Mouse (Mus musculus) embryonic facial prominence, embryonic 14.5 days (tissue): ENCODE results near the gene Gtpbp2. TPM values are rescaled to one million over a fixed set of nuclear protein-coding genes. Genes with fewer than 3 reads are reported as not detected.

Source experiments
- ATAC-seq: fragments of 200-750 bp; cut with Nextera tagmentation; 2 replicates; pipeline ENCODE4 v1.8.0; 2017; ENCODE audit warnings: low read depth, moderate number of reproducible peaks, moderate TSS enrichment
- DNase-seq: peaks from one replicate; pipeline ENCODE4 v3.0.0-alpha.2; 2015; ENCODE audit warnings: low spot score
- H3K27ac ChIP-seq: fragments of 300-500 bp; sonication (generic); replicated peaks from 2 replicates; pipeline ENCODE4 v1.5.1; 2014; ENCODE audit warnings: low read depth, mild to moderate bottlenecking, low read length, moderate library complexity
- H3K27me3 ChIP-seq: fragments of 300-500 bp; sonication (generic); replicated peaks from 2 replicates; pipeline ENCODE4 v1.6.1; 2014; ENCODE audit warnings: low read length; ENCODE audit not compliant: control insufficient read depth, insufficient read depth
- H3K36me3 ChIP-seq: fragments of 300-500 bp; sonication (generic); 2 replicates; pipeline ENCODE4 v1.6.1; 2014; ENCODE audit warnings: low read length, mixed read lengths; ENCODE audit not compliant: control insufficient read depth, insufficient read depth
- H3K4me1 ChIP-seq: fragments of 300-500 bp; sonication (generic); 2 replicates; pipeline ENCODE4 v1.6.1; 2014; ENCODE audit warnings: antibody characterized with exemption, low read length; ENCODE audit not compliant: control insufficient read depth, insufficient read depth
- H3K4me2 ChIP-seq: fragments of 300-500 bp; sonication (generic); 2 replicates; pipeline ENCODE4 v1.6.1; 2014; ENCODE audit warnings: low read depth, mild to moderate bottlenecking, low read length, moderate library complexity, mixed read lengths
- H3K4me3 ChIP-seq: fragments of 300-500 bp; sonication (generic); 2 replicates; pipeline ENCODE4 v1.5.1; 2014; ENCODE audit warnings: low read depth, mild to moderate bottlenecking, low read length
- H3K9ac ChIP-seq: fragments of 300-500 bp; sonication (generic); 2 replicates; pipeline ENCODE4 v1.6.1; 2014; ENCODE audit warnings: low read depth, mild to moderate bottlenecking, low read length, moderate library complexity, mixed read lengths
- H3K9me3 ChIP-seq: fragments of 300-500 bp; sonication (generic); 2 replicates; pipeline ENCODE4 v1.6.1; 2016; ENCODE audit warnings: low read length; ENCODE audit not compliant: control insufficient read depth
- WGBS: fragments of 180-500 bp; shearing (Covaris S2); extraction: QIAGEN DNeasy Blood & Tissue Kit; methylation state at CpG from one replicate; pipeline ENCODE4 v1.1.7; 2014; 5-methylcytosine and 5-hydroxymethylcytosine counted together
- polyA plus RNA-seq: library from polyadenylated mRNA; unstranded; fragments of >200 nt; fragmentation: Nextera tagmentation; extraction: Ambion mirVana; gene quantifications from 2 replicates; pipeline ENCODE4 v1.2.1, GENCODE M21; 2014

Gene Gtpbp2
- polyA plus RNA-seq, 1 experiment from 2014 or later, result 27.1 TPM

- no peak for ATAC-seq
- H3K36me3 ChIP-seq, result peaks cover 97% of the 10 kb centered on the region
- 84% methylated on average over 3 of the region's 3 CpGs for WGBS
These were observed 49.7 kb downstream of the Gtpbp2 start for GRCm38 (mm10) chr17:46210550-46210949.

More at GRCm38 (mm10) chr17:46210550-46210949, 49.7 kb downstream of the Gtpbp2 start:
- H3K9ac ChIP-seq, result no peak overlapping the region
- no peaks in the 10 kb centered on the region for H3K4me1 ChIP-seq
- H3K27ac ChIP-seq, result no peak overlapping the region
- DNase-seq, result no peak
- no peak overlapping the region for H3K4me2 ChIP-seq
- no peaks in the 10 kb centered on the region for H3K27me3 ChIP-seq
- H3K9me3 ChIP-seq, result no peaks in the 10 kb centered on the region
- H3K4me3 ChIP-seq, result no peak overlapping the region

Other genes with a start within 250 kb of the Gtpbp2 start
- 4.2 and 4.7 TPM in 2 replicates for gene Vegfa, start 128.7 kb upstream of the Gtpbp2 start, polyA plus RNA-seq
- gene Mrps18a, start 50.0 kb upstream of the Gtpbp2 start, polyA plus RNA-seq, result 112 and 128 TPM in 2 replicates
- 12.6 and 21.8 TPM in 2 replicates for gene Rsph9, start 16.8 kb upstream of the Gtpbp2 start, polyA plus RNA-seq
- gene Mad2l1bp, start 7.5 kb upstream of the Gtpbp2 start, polyA plus RNA-seq, result 28.1 and 30.4 TPM in 2 replicates
- 8.6 and 9.4 TPM in 2 replicates for gene Polh, start 41.6 kb downstream of the Gtpbp2 start, polyA plus RNA-seq
- 42.3 and 43.8 TPM in 2 replicates for gene Xpo5, start 41.8 kb downstream of the Gtpbp2 start, polyA plus RNA-seq
- 78.1 and 80.2 TPM in 2 replicates for gene Polr1c, start 87.0 kb downstream of the Gtpbp2 start, polyA plus RNA-seq
- gene Yipf3, start 87.0 kb downstream of the Gtpbp2 start, polyA plus RNA-seq, result 135 and 137 TPM in 2 replicates
- gene Lrrc73, start 92.5 kb downstream of the Gtpbp2 start, polyA plus RNA-seq, result 2.2 TPM in 2 replicates
- 54.5 and 57.3 TPM in 2 replicates for gene Tjap1, start 122.0 kb downstream of the Gtpbp2 start, polyA plus RNA-seq
- 7.5 and 7.6 TPM in 2 replicates for gene Dlk2, start 136.4 kb downstream of the Gtpbp2 start, polyA plus RNA-seq
- gene Abcc10, start 167.3 kb downstream of the Gtpbp2 start, polyA plus RNA-seq, result 5.5 and 6.6 TPM in 2 replicates
- gene Zfp318, start 222.7 kb downstream of the Gtpbp2 start, polyA plus RNA-seq, result 16.1 and 16.5 TPM in 2 replicates